Mouse (Mus musculus): ENCODE measurements around the gene Mettl8. TPM values are rescaled to one million over a fixed set of nuclear protein-coding genes. Genes with fewer than 3 reads are reported as not detected.
A peak's percentile ranks its signal among the peaks of the same experiment; 100 is the strongest.

Mettl8 gene
- polyA plus RNA-seq (2012; rRNA removed), result 13.3 and 15.0 TPM in 2 replicates

GRCm38 (mm10) chr2:71055300-71056114 is at the start of gene Mettl8, which contains the start of gene Dcaf17:
Gene Mettl8, minus strand, starts transcription at chr2:71055583.
Gene Dcaf17, plus strand, starts transcription at chr2:71055328.
- DNase-seq (ENCODE audit: extremely low spot score in 1 of 2, low spot score in 1 of 2), result peak; percentile 85 to 93

- no peak for DNase-seq (ENCODE audit: extremely low spot score in 1 of 2, low spot score in 1 of 2)
Measured at GRCm38 (mm10) chr2:71104696-71105095, 49.3 kb upstream of the Mettl8 start.

GRCm38 (mm10) chr2:71103292-71103680 is 47.9 kb upstream of the Mettl8 start:
- no peak for DNase-seq (ENCODE audit: extremely low spot score in 1 of 2, low spot score in 1 of 2)

GRCm38 (mm10) chr2:71102621-71103291 is 47.4 kb upstream of the Mettl8 start:
- DNase-seq (ENCODE audit: extremely low spot score in 1 of 2, low spot score in 1 of 2), result no peak

- no peak for DNase-seq (ENCODE audit: extremely low spot score in 1 of 2, low spot score in 1 of 2)
Measured at GRCm38 (mm10) chr2:71096170-71096569, 40.8 kb upstream of the Mettl8 start.

GRCm38 (mm10) chr2:71090660-71091445 is 35.5 kb upstream of the Mettl8 start:
- peak in 1 of 2 experiments; percentile 7 for DNase-seq (ENCODE audit: extremely low spot score in 1 of 2, low spot score in 1 of 2)

GRCm38 (mm10) chr2:71089766-71090165 is 34.4 kb upstream of the Mettl8 start:
- no peak for DNase-seq (ENCODE audit: extremely low spot score in 1 of 2, low spot score in 1 of 2)

- DNase-seq (ENCODE audit: extremely low spot score in 1 of 2, low spot score in 1 of 2), result no peak
Measured at GRCm38 (mm10) chr2:71083454-71084193, 28.2 kb upstream of the Mettl8 start.

GRCm38 (mm10) chr2:71082416-71082815 is 27.0 kb upstream of the Mettl8 start:
- peak in 1 of 2 experiments; percentile 36 for DNase-seq (ENCODE audit: extremely low spot score in 1 of 2, low spot score in 1 of 2)

GRCm38 (mm10) chr2:71073828-71074227 is 18.4 kb upstream of the Mettl8 start:
- DNase-seq (ENCODE audit: extremely low spot score in 1 of 2, low spot score in 1 of 2), result no peak

GRCm38 (mm10) chr2:71073330-71073729 is 17.9 kb upstream of the Mettl8 start:
- no peak for DNase-seq (ENCODE audit: extremely low spot score in 1 of 2, low spot score in 1 of 2)

- DNase-seq (ENCODE audit: extremely low spot score in 1 of 2, low spot score in 1 of 2), result no peak
Measured at GRCm38 (mm10) chr2:71071601-71072000, 16.2 kb upstream of the Mettl8 start.

- DNase-seq (ENCODE audit: extremely low spot score in 1 of 2, low spot score in 1 of 2), result peak in 1 of 2 experiments; percentile 43
Measured at GRCm38 (mm10) chr2:71056115-71056835, 892 bp upstream of the Mettl8 start.

- no peak for DNase-seq (ENCODE audit: extremely low spot score in 1 of 2, low spot score in 1 of 2)
Measured at GRCm38 (mm10) chr2:71054716-71055115, 667 bp downstream of the Mettl8 start.

- DNase-seq (ENCODE audit: extremely low spot score in 1 of 2, low spot score in 1 of 2), result no peak
Measured at GRCm38 (mm10) chr2:71050511-71050910, 4.9 kb downstream of the Mettl8 start.

- DNase-seq (ENCODE audit: extremely low spot score in 1 of 2, low spot score in 1 of 2), result no peak
Measured at GRCm38 (mm10) chr2:71048896-71049295, 6.5 kb downstream of the Mettl8 start.

GRCm38 (mm10) chr2:71046751-71047320 is 8.5 kb downstream of the Mettl8 start:
- DNase-seq (ENCODE audit: extremely low spot score in 1 of 2, low spot score in 1 of 2), result no peak

GRCm38 (mm10) chr2:71046151-71046550 is 9.2 kb downstream of the Mettl8 start:
- no peak for DNase-seq (ENCODE audit: extremely low spot score in 1 of 2, low spot score in 1 of 2)

GRCm38 (mm10) chr2:71039522-71040121 is 15.8 kb downstream of the Mettl8 start:
- peak; percentile 71 to 93 for DNase-seq (ENCODE audit: extremely low spot score in 1 of 2, low spot score in 1 of 2)

All from frontal cortex, adult 2 months (tissue).